Mouse (Mus musculus): ENCODE measurements around the gene Slc7a15.

The Slc7a15 gene

GRCm38 (mm10) chr12:8506954-8507707, 91.7 kb downstream of the Slc7a15 start:
- no peak for DNase-seq (ENCODE audit: low read depth, low spot score)

- DNase-seq (ENCODE audit: low read depth, low spot score), result no peak
Observed at GRCm38 (mm10) chr12:8504131-8504530, 94.7 kb downstream of the Slc7a15 start.

DNA sequence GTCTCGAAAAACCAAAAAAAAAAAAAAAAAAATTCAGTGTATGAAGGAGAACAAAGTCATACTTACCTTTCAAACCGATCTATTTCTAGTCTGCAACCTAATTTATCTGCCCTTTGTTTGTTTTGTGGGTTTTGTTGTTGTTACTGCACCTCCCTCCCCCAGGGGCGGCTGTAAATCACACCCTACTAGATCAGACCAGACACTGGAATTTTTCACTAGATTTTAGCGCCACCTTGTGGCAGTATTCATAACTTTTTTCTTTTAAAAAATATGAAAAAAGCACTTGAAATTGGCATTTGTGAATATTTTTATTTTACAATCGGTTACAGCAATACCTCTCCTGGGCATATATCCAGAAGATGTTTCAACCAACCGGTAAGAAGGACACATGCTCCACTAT, 96.3 kb downstream of the Slc7a15 start:
- DNase-seq (ENCODE audit: low read depth, low spot score), result peak; percentile 54

- no peak for DNase-seq (ENCODE audit: low read depth, low spot score)
Observed at GRCm38 (mm10) chr12:8501571-8502305, 97.1 kb downstream of the Slc7a15 start.

DNA sequence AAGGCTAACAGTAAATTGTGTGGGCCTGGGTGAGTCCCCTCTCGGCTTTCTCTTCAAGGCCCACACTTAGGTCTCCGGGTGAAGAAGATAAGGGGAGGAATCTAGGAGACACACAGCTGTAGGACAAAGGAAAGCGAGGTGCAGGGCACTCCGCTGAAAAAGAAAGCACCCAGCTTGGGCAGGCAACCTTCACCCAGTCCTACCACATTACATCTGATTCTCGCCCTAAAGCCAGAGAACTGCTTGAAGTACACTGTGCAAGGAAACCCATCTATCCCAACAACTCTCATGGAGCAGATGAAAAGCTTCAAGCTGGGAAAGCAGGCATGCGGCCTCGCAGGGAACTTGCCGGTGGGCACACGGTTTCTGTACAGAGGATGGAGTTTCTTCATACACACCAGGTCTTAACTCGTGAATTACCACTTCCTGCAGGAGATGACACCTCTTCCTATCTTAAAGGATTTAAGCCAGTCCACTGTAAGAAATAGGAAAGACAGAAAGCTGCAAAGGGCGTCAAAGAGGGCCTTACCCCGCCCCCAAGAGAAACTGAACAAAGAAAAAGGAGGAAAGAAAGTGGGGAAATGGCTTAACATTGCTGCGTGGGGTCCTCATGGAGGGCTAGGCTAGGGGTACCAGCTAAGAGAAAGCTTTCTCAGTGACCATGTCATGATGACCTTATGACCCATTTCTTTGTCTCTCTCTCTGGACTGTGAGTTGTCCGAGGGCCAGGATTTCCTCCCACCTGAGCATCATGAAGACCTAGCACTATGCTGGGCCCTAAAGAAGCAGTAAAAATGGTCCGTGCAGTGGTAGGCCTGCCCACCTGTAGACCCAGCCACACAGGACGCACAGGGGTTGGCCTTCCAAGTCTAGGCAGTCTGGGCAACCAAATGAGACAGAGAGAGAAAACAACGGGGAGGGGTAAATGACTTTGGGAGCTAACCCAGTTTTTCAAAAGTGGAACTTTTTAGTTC, 98.0 kb downstream of the Slc7a15 start:
- DNase-seq (ENCODE audit: low read depth, low spot score), result no peak

DNA sequence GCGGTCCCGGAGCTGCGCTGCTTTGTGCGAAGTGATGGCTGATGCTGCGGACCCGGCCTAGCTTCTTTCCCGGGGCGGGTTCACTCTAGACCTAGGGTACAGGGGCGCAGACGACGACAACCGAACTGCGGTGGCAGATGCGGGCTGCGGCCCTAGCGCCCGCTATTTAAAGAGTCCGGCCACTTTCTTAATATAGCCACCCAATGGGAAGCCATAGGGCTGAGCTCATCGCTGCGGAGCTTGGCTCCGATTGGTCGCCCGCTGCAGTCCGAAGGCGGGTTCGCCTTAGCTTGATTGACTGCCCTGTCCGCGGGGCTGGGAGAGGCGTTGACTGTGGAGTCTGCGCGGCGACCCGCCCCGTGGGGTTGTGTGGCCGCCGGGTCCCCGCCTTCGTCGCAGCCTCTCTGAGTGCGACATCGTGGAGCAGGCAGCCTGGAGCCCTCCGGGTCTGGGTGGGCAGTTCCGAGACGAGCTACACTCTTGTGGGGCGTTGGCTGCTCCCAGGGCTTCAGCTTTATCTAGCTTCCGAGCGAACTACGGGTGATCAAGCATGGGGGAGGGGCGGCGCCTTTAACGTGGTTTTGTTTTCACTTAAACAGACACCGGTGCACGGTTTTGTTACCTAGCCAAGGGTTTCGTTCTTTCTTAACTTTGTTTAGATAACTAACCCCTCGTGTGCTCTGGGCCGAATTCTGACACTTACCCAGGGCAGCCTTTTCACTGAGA, 98.8 kb downstream of the Slc7a15 start, which contains the start of gene Rhob:
Gene Rhob (minus strand): TSS at position 139 of the 726 bp plus-strand sequence.
- DNase-seq (ENCODE audit: low read depth, low spot score), result peak; percentile 88

DNA sequence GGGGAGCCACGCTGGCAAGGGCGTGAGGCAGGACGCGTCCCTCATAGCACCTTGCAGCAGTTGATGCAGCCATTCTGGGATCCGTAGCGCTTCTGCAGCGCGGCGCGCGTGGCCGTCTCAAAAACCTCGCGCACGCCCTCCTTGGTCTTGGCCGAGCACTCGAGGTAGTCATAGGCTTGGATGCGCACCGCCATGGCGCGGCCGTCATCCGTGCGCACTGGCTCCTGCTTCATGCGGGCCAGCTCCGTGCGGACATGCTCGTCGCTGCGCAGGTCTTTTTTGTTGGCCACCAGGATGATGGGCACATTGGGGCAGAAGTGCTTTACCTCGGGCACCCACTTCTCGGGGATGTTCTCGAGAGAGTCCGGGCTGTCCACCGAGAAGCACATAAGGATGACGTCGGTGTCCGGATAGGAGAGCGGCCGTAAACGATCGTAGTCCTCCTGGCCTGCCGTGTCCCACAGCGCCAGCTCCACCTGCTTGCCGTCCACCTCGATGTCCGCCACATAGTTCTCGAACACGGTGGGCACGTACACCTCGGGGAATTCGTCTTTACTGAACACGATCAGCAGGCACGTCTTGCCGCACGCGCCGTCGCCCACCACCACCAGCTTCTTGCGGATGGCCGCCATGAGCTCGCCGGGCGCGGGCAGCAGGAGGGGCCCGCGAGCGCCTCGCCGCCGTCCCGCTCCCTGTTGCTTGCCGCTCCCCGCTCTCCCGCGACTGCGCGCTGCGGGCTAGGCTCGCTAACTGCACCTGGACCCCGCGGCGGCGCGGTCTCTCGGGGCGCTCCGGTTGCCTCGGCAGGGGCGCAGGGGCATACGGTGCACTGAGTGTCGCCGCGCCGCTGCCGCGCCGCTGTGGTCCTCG, 99.6 kb downstream of the Slc7a15 start:
- DNase-seq (ENCODE audit: low read depth, low spot score), result peak; percentile 40

- DNase-seq (ENCODE audit: low read depth, low spot score), result no peak
Observed at GRCm38 (mm10) chr12:8498591-8499000, 100.3 kb downstream of the Slc7a15 start.

DNA sequence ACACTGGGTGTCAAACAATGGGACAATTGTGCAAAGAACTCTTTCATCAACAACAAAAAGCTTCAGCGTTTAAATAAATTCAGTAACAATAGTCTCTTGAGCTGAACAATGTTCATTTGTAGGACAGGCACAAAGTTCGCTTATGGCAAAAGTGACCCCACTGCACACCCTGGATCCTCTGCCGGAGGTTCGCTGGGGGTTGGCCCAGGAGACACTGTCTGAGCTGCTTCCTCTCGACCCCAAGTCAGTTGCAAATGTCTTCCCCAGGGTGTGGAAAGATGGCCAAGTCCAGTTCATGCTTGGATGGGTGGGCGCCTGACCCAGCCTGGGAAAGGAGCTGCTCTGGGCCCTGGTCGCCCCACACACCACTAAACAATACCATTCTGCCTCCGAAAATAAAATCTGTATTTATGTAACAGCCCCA, 100.7 kb downstream of the Slc7a15 start:
- no peak for DNase-seq (ENCODE audit: low read depth, low spot score)

GRCm38 (mm10) chr12:8497314-8497706, 101.6 kb downstream of the Slc7a15 start:
- no peak for DNase-seq (ENCODE audit: low read depth, low spot score)

GRCm38 (mm10) chr12:8496679-8497313, 102.1 kb downstream of the Slc7a15 start:
- no peak for DNase-seq (ENCODE audit: low read depth, low spot score)

- no peak for DNase-seq (ENCODE audit: low read depth, low spot score)
Observed at GRCm38 (mm10) chr12:8495881-8496678, 102.8 kb downstream of the Slc7a15 start.

- DNase-seq (ENCODE audit: low read depth, low spot score), result no peak
Observed at GRCm38 (mm10) chr12:8494675-8495074, 104.2 kb downstream of the Slc7a15 start.

- no peak for DNase-seq (ENCODE audit: low read depth, low spot score)
Observed at GRCm38 (mm10) chr12:8493386-8493785, 105.5 kb downstream of the Slc7a15 start.

- DNase-seq (ENCODE audit: low read depth, low spot score), result no peak
Observed at GRCm38 (mm10) chr12:8489098-8489497, 109.8 kb downstream of the Slc7a15 start.

- no peak for DNase-seq (ENCODE audit: low read depth, low spot score)
Observed at GRCm38 (mm10) chr12:8488652-8488980, 110.2 kb downstream of the Slc7a15 start.

GRCm38 (mm10) chr12:8487959-8488651, 110.8 kb downstream of the Slc7a15 start:
- DNase-seq (ENCODE audit: low read depth, low spot score), result no peak

DNA sequence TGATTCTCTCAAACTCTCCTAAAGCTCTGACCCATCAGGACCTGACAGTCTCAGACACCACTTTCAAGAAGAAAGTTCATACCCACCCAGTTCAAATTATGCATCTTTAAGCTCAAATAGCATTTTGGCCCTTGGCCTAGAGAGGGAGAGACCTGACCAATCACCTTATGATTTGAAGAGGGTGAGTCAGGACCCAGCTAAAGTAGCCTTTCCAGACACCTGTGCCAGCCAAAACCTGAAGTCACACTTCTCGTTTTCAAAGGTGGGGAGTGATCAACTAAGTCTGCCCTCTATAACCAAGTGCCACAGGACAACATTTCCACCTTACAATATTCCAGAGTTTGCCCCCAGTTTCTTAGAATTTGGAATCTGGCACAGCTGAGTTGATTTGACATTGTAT, 111.6 kb downstream of the Slc7a15 start:
- DNase-seq (ENCODE audit: low read depth, low spot score), result no peak

Measured in retina, postnatal 7 days (tissue).